Mouse (Mus musculus) heart, adult 18-20 months (tissue): Measurements from ENCODE around the gene Pax8. TPM values are rescaled to one million over a fixed set of nuclear protein-coding genes. Genes with fewer than 3 reads are reported as not detected.

Experiments used
- DNase-seq, 2 experiments: peaks; one replicate each; pipeline ENCODE4 v3.0.0; 2021 to 2022; ENCODE audit warnings: mixed read lengths in 1 of 2
- total RNA-seq, 2 experiments: library from RNA; stranded (reverse); gene quantifications; 2 replicates each; pipeline ENCODE4 v1.2.3; 2021

Gene Pax8
- total RNA-seq, 2 experiments from 2014 or later = not detected

GRCm38 (mm10) chr2:24460808-24461127, 14.6 kb downstream of the Pax8 start:
- DNase-seq = no peak

GRCm38 (mm10) chr2:24460112-24460807, 15.1 kb downstream of the Pax8 start:
- no peak for DNase-seq

- DNase-seq = no peak
Observed at GRCm38 (mm10) chr2:24456841-24457240, 18.6 kb downstream of the Pax8 start.

GRCm38 (mm10) chr2:24455057-24455855, 20.1 kb downstream of the Pax8 start:
- no peak for DNase-seq

- no peak for DNase-seq
Observed at GRCm38 (mm10) chr2:24454429-24455011, 20.9 kb downstream of the Pax8 start.

GRCm38 (mm10) chr2:24453206-24453605, 22.2 kb downstream of the Pax8 start:
- peak; percentile 47 to 54 for DNase-seq

GRCm38 (mm10) chr2:24449111-24449510, 26.3 kb downstream of the Pax8 start:
- DNase-seq = no peak

- no peak for DNase-seq
Observed at GRCm38 (mm10) chr2:24443256-24443790, 32.1 kb downstream of the Pax8 start.

GRCm38 (mm10) chr2:24442303-24442925, 33.0 kb downstream of the Pax8 start:
- DNase-seq = no peak

GRCm38 (mm10) chr2:24441899-24442298, 33.5 kb downstream of the Pax8 start:
- no peak for DNase-seq

GRCm38 (mm10) chr2:24440056-24440455, 35.3 kb downstream of the Pax8 start:
- no peak for DNase-seq

- no peak for DNase-seq
Observed at GRCm38 (mm10) chr2:24435699-24436098, 39.7 kb downstream of the Pax8 start.

- DNase-seq = no peak
Observed at GRCm38 (mm10) chr2:24434670-24435069, 40.7 kb downstream of the Pax8 start.

GRCm38 (mm10) chr2:24429806-24430205, 45.6 kb downstream of the Pax8 start:
- DNase-seq = no peak

GRCm38 (mm10) chr2:24427866-24428675, 47.3 kb downstream of the Pax8 start:
- DNase-seq = no peak

GRCm38 (mm10) chr2:24425630-24426029, 49.8 kb downstream of the Pax8 start:
- DNase-seq = no peak

GRCm38 (mm10) chr2:24422815-24423214, 52.6 kb downstream of the Pax8 start:
- no peak for DNase-seq

- no peak for DNase-seq
Observed at GRCm38 (mm10) chr2:24421211-24421863, 54.1 kb downstream of the Pax8 start.

GRCm38 (mm10) chr2:24417564-24417963, 57.8 kb downstream of the Pax8 start:
- DNase-seq = no peak

- no peak for DNase-seq
Observed at GRCm38 (mm10) chr2:24417106-24417505, 58.3 kb downstream of the Pax8 start.

GRCm38 (mm10) chr2:24416668-24417067, 58.7 kb downstream of the Pax8 start:
- peak in 1 of 2 experiments; percentile 6 for DNase-seq
